Comparison of ENCODE assay signal across 28 mouse cellular contexts in the genomic region with DNA sequence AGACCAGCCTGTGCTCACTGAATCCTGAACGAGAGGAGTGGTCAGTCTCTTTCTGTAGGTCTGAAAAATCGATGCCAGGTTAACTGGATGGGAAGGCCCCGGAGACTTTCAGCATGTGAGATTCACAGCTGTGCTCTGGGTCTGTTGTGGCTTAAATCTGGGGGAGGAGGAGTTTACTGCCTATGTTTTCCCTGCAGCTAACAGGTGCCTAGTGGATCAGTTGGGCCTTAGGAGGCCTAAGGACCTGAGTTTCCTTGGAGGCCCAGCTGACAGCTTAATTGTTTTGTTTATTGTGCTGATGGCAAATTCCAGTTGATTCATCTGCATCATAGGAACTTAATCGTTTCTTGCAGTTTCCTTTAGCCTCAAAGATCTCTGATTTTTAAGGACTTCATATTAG. TPM values are rescaled to one million over a fixed set of nuclear protein-coding genes. Genes with fewer than 3 reads are reported as not detected.
DNase-seq lines count a peak whose midpoint lies in the region; ATAC-seq and TF ChIP-seq lines count a peak whose summit lies in the region.
"Had no signal": no experiment of that assay in that cellular context is flagged by ENCODE, and none has a peak within 500 bp of the region (broad histone marks: within the 10 kb centered on the region; RNA-seq: fewer than 3 reads in every experiment).

No protein-coding gene starts in this region.

- intact Hi-C loops in gastrocnemius, adult 2 months (cut with DNase I): no loop called here

- H3K36me3 ChIP-seq in kidney, embryonic 14.5 days (ENCODE audit: control insufficient read depth, insufficient read depth, low read length): no peaks in the 10 kb centered on the region
- H3K36me3 ChIP-seq in myocyte (ENCODE audit: control insufficient read depth, insufficient read depth): no peaks in the 10 kb centered on the region
- H3K36me3 ChIP-seq in midbrain, postnatal 0 days (ENCODE audit: insufficient read depth, low read length): no peaks in the 10 kb centered on the region
- H3K36me3 ChIP-seq: embryonic facial prominence, embryonic 10.5 days; embryonic facial prominence, embryonic 12.5 days; forebrain, embryonic 10.5 days; forebrain, embryonic 12.5 days; G1E had no signal

- peak overlapping the region; percentile 71 for H3K27ac ChIP-seq in gastrocnemius, adult 2 months
- H3K27ac ChIP-seq in kidney, embryonic 14.5 days (ENCODE audit: low read depth, low read length): no peak overlapping the region
- H3K27ac ChIP-seq in midbrain, postnatal 0 days (ENCODE audit: low read depth, low read length): no peak overlapping the region
- H3K27ac ChIP-seq: embryonic facial prominence, embryonic 10.5 days; embryonic facial prominence, embryonic 12.5 days; forebrain, embryonic 10.5 days; forebrain, embryonic 12.5 days had no signal

- no peak for TF ChIP-seq CTCF in gastrocnemius, adult 2 months (IDR thresholded peaks at IDR 0.05)
- no peak for TF ChIP-seq CTCF in midbrain, postnatal 0 days (IDR thresholded peaks at IDR 0.05)

- no peak overlapping the region for H3K9ac ChIP-seq in kidney, embryonic 14.5 days (ENCODE audit: low read depth, low read length)
- H3K9ac ChIP-seq in midbrain, postnatal 0 days (replicated peaks; ENCODE audit: low read length, poor library complexity, severe bottlenecking): no peak overlapping the region
- H3K9ac ChIP-seq: embryonic facial prominence, embryonic 12.5 days; forebrain, embryonic 12.5 days had no signal

- H3ac ChIP-seq in myocyte (ENCODE audit: control insufficient read depth, insufficient read length): no peak overlapping the region

- no peak overlapping the region for H3K4me3 ChIP-seq in gastrocnemius, adult 2 months
- no peak overlapping the region for H3K4me3 ChIP-seq in kidney, embryonic 14.5 days (ENCODE audit: low read length)
- H3K4me3 ChIP-seq in myocyte: no peak overlapping the region
- no peak overlapping the region for H3K4me3 ChIP-seq in midbrain, postnatal 0 days (ENCODE audit: low read depth, low read length)
- H3K4me3 ChIP-seq: embryonic facial prominence, embryonic 10.5 days; embryonic facial prominence, embryonic 12.5 days; forebrain, embryonic 10.5 days; forebrain, embryonic 12.5 days had no signal

- no peak for DNase-seq in gastrocnemius, adult 2 months
- no peak for DNase-seq in gastrocnemius, adult 8-10 months (ENCODE audit: low spot score in 2 of 2)
- DNase-seq in kidney, adult 9 months: peak; percentile 3
- DNase-seq in R1 (ENCODE audit: low read depth, low spot score): peak; percentile 80
- no peak for DNase-seq in midbrain, postnatal 0 days (ENCODE audit: low spot score)
- DNase-seq: adrenal gland, adult 8-10 months; adrenal gland, postnatal 14 days; adrenal gland, postnatal 36 days; B cell, adult 2 months; cerebellum, adult 11-12 months; cerebellum, adult 2 months; cerebellum, adult 9-10 months; cerebellum, postnatal 10 days; cerebellum, postnatal 25 days had no signal

- H3K4me1 ChIP-seq in kidney, embryonic 14.5 days (ENCODE audit: control insufficient read depth, insufficient read depth, low read length): peaks cover 11% of the 10 kb centered on the region
- no peaks in the 10 kb centered on the region for H3K4me1 ChIP-seq in midbrain, postnatal 0 days (ENCODE audit: insufficient read depth, low read length)
- H3K4me1 ChIP-seq: forebrain, embryonic 12.5 days had no signal

- ATAC-seq in kidney, embryonic 14.5 days (ENCODE audit: low FRiP score, low TSS enrichment): no peak
- ATAC-seq in erythroid progenitor cell, adult 5-6 weeks (replicated peaks; ENCODE audit: low FRiP score, poor library complexity, severe bottlenecking): no peak
- ATAC-seq in midbrain, postnatal 0 days (ENCODE audit: low FRiP score): no peak
- ATAC-seq: activated CD4-positive, CD25-positive, alpha-beta regulatory T cell, adult 4 months; CD4-positive, CD25-positive, alpha-beta regulatory T cell, adult 4 months; forebrain, embryonic 14.5 days; forebrain, embryonic 16.5 days; Patski had no signal

- H3K27me3 ChIP-seq in kidney, embryonic 14.5 days (ENCODE audit: control insufficient read depth, insufficient read depth, low read length): no peaks in the 10 kb centered on the region
- H3K27me3 ChIP-seq in myocyte (ENCODE audit: control insufficient read depth, insufficient read depth, insufficient read length): no peaks in the 10 kb centered on the region
- H3K27me3 ChIP-seq in midbrain, postnatal 0 days (ENCODE audit: insufficient read depth, low read length): no peaks in the 10 kb centered on the region
- H3K27me3 ChIP-seq: CH12.LX; embryonic facial prominence, embryonic 12.5 days; forebrain, embryonic 12.5 days; Patski had no signal

- peaks cover 95% of the 10 kb centered on the region for H3K79me2 ChIP-seq in myocyte (ENCODE audit: control insufficient read depth, insufficient read depth)

- H3K9me3 ChIP-seq in kidney, embryonic 14.5 days (ENCODE audit: control insufficient read depth, low read length): no peaks in the 10 kb centered on the region
- no peaks in the 10 kb centered on the region for H3K9me3 ChIP-seq in midbrain, postnatal 0 days (ENCODE audit: low read length)
- H3K9me3 ChIP-seq: embryonic facial prominence, embryonic 10.5 days; embryonic facial prominence, embryonic 12.5 days; forebrain, embryonic 10.5 days; forebrain, embryonic 12.5 days; G1E had no signal

- no peak overlapping the region for H3K4me2 ChIP-seq in kidney, embryonic 14.5 days (replicated peaks; ENCODE audit: low read depth, low read length)
- H3K4me2 ChIP-seq in myocyte (ENCODE audit: low read depth): no peak overlapping the region
- no peak overlapping the region for H3K4me2 ChIP-seq in midbrain, postnatal 0 days (ENCODE audit: low read depth, low read length, poor library complexity, severe bottlenecking)
- H3K4me2 ChIP-seq: embryonic facial prominence, embryonic 12.5 days; forebrain, embryonic 12.5 days had no signal

- WGBS in kidney, embryonic 14.5 days: 71% methylated on average over 4 of the region's 4 CpGs
- 84% methylated on average over 4 of the region's 4 CpGs for WGBS in midbrain, postnatal 0 days

- no peak for TF ChIP-seq POLR2A in myocyte (IDR thresholded peaks at IDR 0.05; ENCODE audit: insufficient read length, low read depth)

TF ChIP-seq in myocyte, 11 proteins besides CTCF, POLR2A, EP300 and RAD21:
- peak in 2 of 3 experiments; percentile 64 to 65 for TF ChIP-seq MYOG (IDR thresholded peaks at IDR 0.05; ENCODE audit: control insufficient read depth in 1 of 3, insufficient read depth in 1 of 3, insufficient read length in 2 of 3, low read depth in 2 of 3)
- peak; percentile 20 for TF ChIP-seq TCF12 (IDR thresholded peaks at IDR 0.05; ENCODE audit: insufficient read depth, poor library complexity, severe bottlenecking)
- TF ChIP-seq POLR2AphosphoS2 (IDR thresholded peaks at IDR 0.05; ENCODE audit: insufficient read length, low read depth): no peak
- TF ChIP-seq REST (IDR thresholded peaks at IDR 0.05; ENCODE audit: insufficient read depth, insufficient read length): no peak
- peak; percentile 37 to 80 (median 47) for TF ChIP-seq MYOD1 (IDR thresholded peaks at IDR 0.05; ENCODE audit: control insufficient read depth in 1 of 3, insufficient read length in 2 of 3, low read depth in 2 of 3)

RNA-seq across cellular contexts. Expression of a gene that starts 16.0 kb away (rescaled TPM):
- 10 to 100 TPM in 1 of 2 experiments, 1 to 10 TPM in 1; 5.7 to 11.7 TPM for total RNA-seq in gastrocnemius, adult 2 months (2021)
- total RNA-seq in gastrocnemius, adult 8-10 months (2022): 1 to 10 TPM; 4.7 to 8.3 (median 5.3) TPM
- polyA plus RNA-seq in kidney, embryonic 14.5 days (2014; fragmentation: Nextera tagmentation; extraction: Ambion mirVana): 10.6 and 20.6 TPM in 2 replicates
- 26.5 TPM for polyA plus RNA-seq in myocyte (2012; fragmentation: generic; extraction: Trizol)
- total RNA-seq in erythroid progenitor cell, adult 5-6 weeks (2015; ENCODE audit: low replicate concordance): 2.1 and 4.0 TPM in 2 replicates
- 1.5 and 2.3 TPM in 2 replicates for total RNA-seq in erythroid progenitor cell, adult 5-6 weeks (2017; ENCODE audit: low replicate concordance)
- 5.9 and 7.8 TPM in 2 replicates for total RNA-seq in midbrain, postnatal 0 days (2014; rRNA removed)
- 3.0 TPM in 2 replicates for polyA plus RNA-seq in midbrain, postnatal 0 days (2015; fragmentation: Nextera tagmentation; extraction: Ambion mirVana)

Comparison
In these comparisons a context has a peak if more than half of its experiments do, and no peak if none do; other contexts are left out.
1. DNase-seq: peak in kidney, adult 9 months (single experiment) and R1 (single experiment); none in gastrocnemius, adult 2 months (single experiment), gastrocnemius, adult 8-10 months (0 of 2) and midbrain, postnatal 0 days (single experiment).